Mouse (Mus musculus) subcutaneous adipose tissue, adult 2 months (tissue): Measurements from ENCODE around the gene Syngap1. TPM values are rescaled to one million over a fixed set of nuclear protein-coding genes. Genes with fewer than 3 reads are reported as not detected.

ENCODE experiments used
- polyA plus RNA-seq: library from polyadenylated mRNA; depleted of rRNA; stranded (reverse); fragments of >200 nt; gene quantifications from 2 replicates; pipeline ENCODE4 v1.2.3, GENCODE M21; 2012; ENCODE audit warnings: low replicate concordance; rRNA removed

The Syngap1 gene
- 14.9 and 87.0 TPM in 2 replicates for polyA plus RNA-seq

DNA sequence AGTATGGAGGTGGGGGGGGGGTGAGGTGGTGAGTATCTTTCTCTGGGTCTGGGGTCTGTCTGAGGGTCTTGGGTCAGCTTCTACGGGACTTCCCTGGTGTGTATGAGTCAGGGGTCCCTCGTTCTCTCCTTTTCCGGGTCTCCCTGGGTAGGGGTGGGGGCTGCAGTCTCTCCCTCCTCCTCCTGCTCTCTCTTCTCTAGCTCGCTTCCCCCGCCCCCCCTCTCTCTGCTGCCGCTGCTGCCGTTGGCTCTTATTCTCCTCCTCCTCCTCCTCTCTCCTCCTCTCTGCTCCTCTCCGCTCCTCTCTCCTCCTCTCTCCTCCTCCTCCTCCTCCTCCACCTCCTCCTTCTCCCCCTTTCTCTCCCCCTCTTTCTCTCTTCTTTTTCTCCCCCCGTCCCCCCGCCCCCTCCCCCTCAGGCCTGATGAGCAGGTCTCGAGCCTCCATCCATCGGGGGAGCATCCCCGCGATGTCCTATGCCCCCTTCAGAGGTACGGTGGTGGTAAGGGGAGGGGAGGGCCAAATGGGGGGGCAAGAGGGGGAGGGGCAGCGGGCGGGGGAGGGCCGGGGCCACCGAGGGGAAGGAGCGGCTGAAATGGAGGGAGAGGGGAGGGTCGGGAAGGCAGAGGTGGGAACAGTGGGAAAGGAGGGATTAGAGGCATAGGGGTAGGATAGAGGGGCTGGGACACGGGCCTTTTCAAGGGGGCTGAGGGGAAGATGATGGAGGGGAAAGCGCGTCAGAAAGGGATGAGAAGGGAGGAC, at the start of gene Syngap1:
Syngap1 (plus strand) TSS at position 223 of the 759 bp plus-strand sequence.

DNA sequence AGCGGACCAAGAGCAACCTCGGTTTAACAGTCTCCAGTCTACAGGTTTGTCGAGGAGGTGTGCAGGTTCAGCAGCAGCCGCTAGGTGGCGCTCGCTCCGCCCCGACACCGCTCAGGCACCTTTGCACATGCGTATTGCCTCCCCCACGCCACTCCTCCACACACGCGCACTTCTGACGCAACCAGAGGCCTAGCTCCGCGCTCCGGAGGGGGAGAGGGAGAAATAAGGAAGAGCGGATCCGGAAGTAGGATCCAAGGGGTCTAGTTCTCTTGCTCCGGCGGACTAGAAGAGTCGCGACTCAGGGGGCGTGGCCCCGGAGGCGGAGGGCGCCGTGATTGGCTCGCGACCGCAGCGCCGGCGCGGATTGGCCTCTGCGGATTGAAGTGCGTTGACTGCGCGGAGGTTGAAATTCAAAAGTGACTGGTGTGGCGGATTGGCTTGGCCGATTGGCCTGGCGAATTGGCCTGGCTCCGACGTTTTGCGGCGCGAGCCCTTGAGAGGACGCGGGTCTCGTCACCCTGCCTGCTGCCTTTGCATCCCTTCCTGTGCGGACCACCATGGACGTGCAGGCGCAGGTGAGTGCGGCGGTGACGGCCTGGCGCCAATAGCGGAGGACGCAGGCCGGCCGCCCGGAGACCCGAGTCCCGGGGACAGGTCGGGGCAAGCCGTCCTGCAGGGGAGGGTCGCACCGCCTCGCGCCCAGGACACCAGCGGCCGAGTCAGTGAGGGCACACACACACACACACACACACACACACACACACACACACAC, 24.2 kb upstream of the Syngap1 start, which contains the start of gene Kifc5b:
Kifc5b (plus strand) TSS at position 381 of the 772 bp plus-strand sequence.

DNA sequence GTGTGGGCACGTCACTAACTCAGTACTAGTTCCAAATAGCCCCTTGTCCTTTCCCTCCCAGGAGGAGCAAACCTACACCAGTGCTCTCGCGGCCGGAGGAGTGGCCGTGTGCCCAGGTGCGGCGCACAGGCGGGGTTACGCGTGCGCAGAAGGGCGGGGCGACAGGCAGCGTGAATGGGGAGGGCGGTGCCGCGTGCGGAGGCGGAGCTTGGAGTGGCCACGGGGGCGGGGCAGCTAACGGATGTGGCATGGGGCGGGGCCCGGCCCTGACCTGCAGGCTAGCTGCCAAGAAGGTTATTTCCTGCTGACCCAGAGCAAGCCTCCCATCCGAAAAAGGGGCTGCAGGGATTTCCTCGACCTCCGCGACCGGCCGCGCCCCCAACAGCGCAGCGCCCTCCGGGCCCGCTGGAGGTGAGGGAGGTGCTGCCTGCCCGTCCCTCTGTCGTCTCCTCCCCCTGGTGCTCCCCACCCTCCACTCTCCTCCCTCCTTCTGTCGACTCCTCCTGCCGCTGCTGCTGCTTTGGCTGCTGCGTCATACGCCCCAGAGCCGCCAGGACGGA, 8.1 kb upstream of the Syngap1 start, which contains the start of gene Phf1:
Phf1 (plus strand) TSS at position 214 of the 560 bp plus-strand sequence.

DNA sequence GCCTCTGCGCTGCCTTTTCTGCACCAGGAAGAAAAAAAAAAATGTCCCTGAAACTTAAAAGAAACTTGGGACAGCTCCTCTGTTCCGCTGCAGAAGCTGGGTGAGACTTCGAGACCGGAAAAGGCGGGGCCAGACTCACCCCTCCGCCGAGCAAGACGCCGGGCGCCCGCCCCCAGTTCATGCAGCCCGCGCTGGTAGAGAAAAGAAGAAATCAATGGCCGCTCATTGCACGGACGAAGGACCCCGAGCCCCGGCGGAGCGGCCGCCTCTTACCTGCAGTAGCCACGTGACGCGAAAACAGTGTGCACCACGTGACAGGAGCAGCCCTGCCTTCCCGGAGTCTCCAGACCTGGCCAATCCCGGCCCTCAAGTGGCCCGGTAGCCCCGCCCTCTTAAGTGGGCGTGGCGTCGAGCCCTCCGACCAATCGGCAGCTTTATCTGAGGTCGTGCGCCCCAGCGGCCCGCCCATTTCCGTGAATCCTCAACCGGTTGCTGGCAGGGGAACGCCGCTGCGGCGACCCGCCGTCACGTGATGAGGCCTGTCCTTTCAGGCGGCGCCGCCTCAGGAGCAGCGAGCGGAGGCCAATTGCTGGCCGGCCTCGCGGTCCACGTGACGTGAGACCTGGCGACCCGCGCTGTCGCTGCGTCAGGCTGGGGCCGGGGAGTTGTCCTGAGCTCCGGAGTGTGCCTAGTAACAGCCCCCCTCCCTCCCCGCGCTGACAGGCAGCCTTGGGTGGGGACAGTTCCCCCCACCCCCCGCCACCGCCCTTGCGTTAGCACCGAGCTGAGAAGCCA, 1.7 kb upstream of the Syngap1 start, which contains the start of gene Cuta:
Cuta (minus strand) TSS at position 392 of the 795 bp plus-strand sequence.

DNA sequence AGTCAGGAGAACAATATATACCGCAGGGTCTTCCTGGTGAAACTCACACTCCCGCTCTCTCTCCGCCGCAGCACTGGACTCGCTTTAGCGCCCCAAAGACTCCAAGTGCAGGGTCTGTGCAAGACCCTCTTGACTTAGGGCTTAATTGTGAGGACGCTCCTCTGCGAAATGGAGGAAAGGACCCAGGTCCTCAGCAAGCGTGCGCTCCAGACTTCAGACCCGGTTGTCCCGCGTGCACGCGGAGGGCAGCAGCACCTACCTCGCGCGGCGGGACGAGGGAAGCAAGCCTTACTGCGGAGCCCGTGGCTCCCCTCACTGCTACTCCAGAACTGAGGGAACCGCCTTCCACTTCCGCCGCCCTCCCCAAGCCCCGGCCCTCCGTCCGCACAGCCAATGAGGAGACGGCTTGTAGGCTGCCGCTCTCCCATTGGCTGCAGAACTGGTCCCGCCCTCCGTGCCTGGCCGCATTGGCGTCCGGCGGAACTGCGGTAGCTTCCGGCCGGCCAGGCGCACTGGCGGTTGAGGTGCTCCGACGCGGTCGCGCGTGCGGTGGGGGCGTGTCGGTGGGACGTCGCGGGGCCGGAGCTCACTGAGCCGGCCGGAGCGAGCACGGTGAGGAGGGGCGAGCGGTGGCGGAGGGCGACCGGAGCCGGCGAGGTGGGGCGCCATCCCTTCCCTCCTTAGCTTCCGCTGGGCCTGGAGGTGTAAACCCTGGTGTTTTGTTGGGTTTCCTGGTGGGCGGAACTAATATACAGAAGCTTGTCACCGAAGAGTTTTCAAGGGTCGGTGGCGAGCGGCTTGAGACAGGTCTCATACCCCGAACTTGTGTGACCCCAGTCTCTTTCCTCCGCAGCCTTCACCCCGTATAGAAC, 31.9 kb downstream of the Syngap1 start, which contains the start of gene Zbtb9:
Zbtb9 (plus strand) TSS at position 465 of the 872 bp plus-strand sequence.

Other genes starting within 250 kb of the Syngap1 start
- gene Crebrf, start 225.6 kb upstream of the Syngap1 start, polyA plus RNA-seq, result 6.0 and 10.3 TPM in 2 replicates
- gene Bnip1, start 160.2 kb upstream of the Syngap1 start, polyA plus RNA-seq, result 26.2 and 30.5 TPM in 2 replicates
- gene Nkx2-5, start 96.2 kb upstream of the Syngap1 start, polyA plus RNA-seq, result not detected in 2 replicates
- gene Kifc5b, start 24.2 kb upstream of the Syngap1 start, polyA plus RNA-seq, result 1.3 and 4.2 TPM in 2 replicates
- gene Phf1, start 8.2 kb upstream of the Syngap1 start, polyA plus RNA-seq, result 42.4 and 52.3 TPM in 2 replicates
- gene Cuta, start 1.7 kb upstream of the Syngap1 start, polyA plus RNA-seq, result 151 and 158 TPM in 2 replicates
- 7.9 and 18.0 TPM in 2 replicates for gene Zbtb9, start 31.9 kb downstream of the Syngap1 start, polyA plus RNA-seq
- gene Bak1, start 87.8 kb downstream of the Syngap1 start, polyA plus RNA-seq, result 67.5 and 94.3 TPM in 2 replicates
- gene Itpr3, start 116.1 kb downstream of the Syngap1 start, polyA plus RNA-seq, result 6.0 and 9.9 TPM in 2 replicates
- 226 and 241 TPM in 2 replicates for gene Uqcc2, start 192.7 kb downstream of the Syngap1 start, polyA plus RNA-seq
- 0.24 and 0.27 TPM in 2 replicates for gene Ip6k3, start 226.5 kb downstream of the Syngap1 start, polyA plus RNA-seq